Mouse (Mus musculus) liver, embryonic 15.5 days (tissue): ENCODE measurements around the gene Gpr141. TPM values are rescaled to one million over a fixed set of nuclear protein-coding genes. Genes with fewer than 3 reads are reported as not detected.
"Not testable (repeated sequence)": the region's sequence is repeated elsewhere in the genome, so short reads cannot be mapped to it uniquely, and the experiment has no call there.

Experiments used
- ATAC-seq: fragments of 200-750 bp; cut with Nextera tagmentation; 2 replicates; pipeline ENCODE4 v1.8.0; 2017; ENCODE audit warnings: moderate number of reproducible peaks, mild to moderate bottlenecking, moderate library complexity; ENCODE audit not compliant: insufficient read depth
- H3K27ac ChIP-seq: fragments of 300-500 bp; sonication (generic); replicated peaks from 2 replicates; pipeline ENCODE4 v1.5.1; 2015; ENCODE audit warnings: mild to moderate bottlenecking, inconsistent platforms
- H3K27me3 ChIP-seq: fragments of 300-500 bp; sonication (generic); 2 replicates; pipeline ENCODE4 v1.6.1; 2015; ENCODE audit warnings: mild to moderate bottlenecking, inconsistent platforms
- H3K36me3 ChIP-seq: fragments of 300-500 bp; sonication (generic); replicated peaks from 2 replicates; pipeline ENCODE4 v1.6.1; 2015; ENCODE audit warnings: moderate library complexity, mild to moderate bottlenecking, inconsistent platforms
- H3K4me1 ChIP-seq: fragments of 300-500 bp; sonication (generic); replicated peaks from 2 replicates; pipeline ENCODE4 v1.6.1; 2015; ENCODE audit warnings: inconsistent platforms
- H3K4me2 ChIP-seq: fragments of 300-500 bp; sonication (generic); 2 replicates; pipeline ENCODE4 v1.6.1; 2015; ENCODE audit warnings: moderate library complexity, mild to moderate bottlenecking, inconsistent platforms
- H3K4me3 ChIP-seq: fragments of 300-500 bp; sonication (generic); replicated peaks from 2 replicates; pipeline ENCODE4 v1.5.1; 2015; ENCODE audit warnings: mild to moderate bottlenecking, inconsistent platforms
- H3K9ac ChIP-seq: fragments of 300-500 bp; sonication (generic); 2 replicates; pipeline ENCODE4 v1.6.1; 2015; ENCODE audit warnings: moderate library complexity, mild to moderate bottlenecking, inconsistent platforms
- H3K9me3 ChIP-seq: fragments of 300-500 bp; sonication (generic); replicated peaks from 2 replicates; pipeline ENCODE4 v1.6.1; 2016; ENCODE audit warnings: inconsistent platforms
- WGBS: fragments of 180-500 bp; shearing (Covaris S2); methylation state at CpG from one replicate; pipeline ENCODE4 v1.1.7; 2015; ENCODE audit warnings: mixed read lengths; ENCODE audit not compliant: insufficient replicate concordance; 5-methylcytosine and 5-hydroxymethylcytosine counted together
- polyA plus RNA-seq: library from polyadenylated mRNA; unstranded; fragments of >200 nt; fragmentation: Nextera tagmentation; extraction: Ambion mirVana; gene quantifications from 2 replicates; pipeline ENCODE4 v1.2.1, GENCODE M21; 2015

Gene Gpr141
- polyA plus RNA-seq, 1 experiment from 2014 or later: 4.5 TPM

- ATAC-seq: no peak
- H3K4me2 ChIP-seq: no peak overlapping the region
- no peaks in the 10 kb centered on the region for H3K4me1 ChIP-seq
- 45% methylated on average over 2 of the region's 2 CpGs for WGBS
- no peak overlapping the region for H3K4me3 ChIP-seq
- no peak overlapping the region for H3K27ac ChIP-seq
- no peaks in the 10 kb centered on the region for H3K27me3 ChIP-seq
- no peak overlapping the region for H3K9ac ChIP-seq
- no peaks in the 10 kb centered on the region for H3K9me3 ChIP-seq
- H3K36me3 ChIP-seq: no peaks in the 10 kb centered on the region
These were observed 4.8 kb downstream of the Gpr141 start for GRCm38 (mm10) chr13:19819243-19819642.

GRCm38 (mm10) chr13:19794942-19795341 is 29.1 kb downstream of the Gpr141 start:
- 69% methylated on average over 3 of the region's 3 CpGs for WGBS
- Histone ChIP-seq H3K4me1 (no peaks in the 10 kb centered on the region), H3K36me3 (no peaks in the 10 kb centered on the region), H3K27me3 (no peaks in the 10 kb centered on the region), H3K4me3 (no peak overlapping the region), H3K9me3 (no peaks in the 10 kb centered on the region), H3K9ac (no peak overlapping the region), H3K4me2 (no peak overlapping the region), H3K27ac (no peak overlapping the region)
- no peak for ATAC-seq

GRCm38 (mm10) chr13:19794486-19794885 is 29.6 kb downstream of the Gpr141 start:
- Histone ChIP-seq H3K4me2 (no peak overlapping the region), H3K4me3 (no peak overlapping the region), H3K27ac (0 out of 2 replicates have a peak overlapping the region, but pooled peaks have one; percentile 29), H3K36me3 (no peaks in the 10 kb centered on the region), H3K27me3 (no peaks in the 10 kb centered on the region), H3K9me3 (no peaks in the 10 kb centered on the region), H3K9ac (no peak overlapping the region), H3K4me1 (no peaks in the 10 kb centered on the region)
- WGBS: 40% methylated on average over 6 of the region's 6 CpGs
- ATAC-seq: no peak

- Histone ChIP-seq H3K27me3 (no peaks in the 10 kb centered on the region), H3K9me3 (no peaks in the 10 kb centered on the region), H3K4me2 (no peak overlapping the region), H3K4me3 (no peak overlapping the region), H3K4me1 (no peaks in the 10 kb centered on the region), H3K36me3 (no peaks in the 10 kb centered on the region), H3K27ac (no peak overlapping the region), H3K9ac (no peak overlapping the region)
- 51% methylated on average over 4 of the region's 4 CpGs for WGBS
- no peak for ATAC-seq
These were observed 30.3 kb downstream of the Gpr141 start for GRCm38 (mm10) chr13:19793761-19794160.

- not testable (repeated sequence) for H3K9me3 ChIP-seq, ATAC-seq, H3K27ac ChIP-seq, H3K4me1 ChIP-seq, H3K27me3 ChIP-seq, H3K9ac ChIP-seq, H3K4me2 ChIP-seq, H3K36me3 ChIP-seq, H3K4me3 ChIP-seq
- WGBS: 9% methylated on average over 1 of the region's 1 CpGs
These were observed 36.1 kb downstream of the Gpr141 start for GRCm38 (mm10) chr13:19787946-19788345.

- no peak overlapping the region for H3K27ac ChIP-seq
- no peak overlapping the region for H3K4me3 ChIP-seq
- no peak for ATAC-seq
- H3K9ac ChIP-seq: no peak overlapping the region
- H3K36me3 ChIP-seq: no peaks in the 10 kb centered on the region
- WGBS: 42% methylated on average over 1 of the region's 1 CpGs
- H3K27me3 ChIP-seq: no peaks in the 10 kb centered on the region
- no peak overlapping the region for H3K4me2 ChIP-seq
- no peaks in the 10 kb centered on the region for H3K4me1 ChIP-seq
- H3K9me3 ChIP-seq: no peaks in the 10 kb centered on the region
These were observed 53.9 kb downstream of the Gpr141 start for GRCm38 (mm10) chr13:19770163-19770562.

- Histone ChIP-seq H3K9ac (no peak overlapping the region), H3K4me3 (no peak overlapping the region), H3K4me2 (no peak overlapping the region), H3K4me1 (no peaks in the 10 kb centered on the region), H3K27me3 (no peaks in the 10 kb centered on the region), H3K36me3 (no peaks in the 10 kb centered on the region), H3K9me3 (no peaks in the 10 kb centered on the region), H3K27ac (no peak overlapping the region)
- 44% methylated on average over 2 of the region's 2 CpGs for WGBS
- ATAC-seq: no peak
These were observed 56.9 kb downstream of the Gpr141 start for GRCm38 (mm10) chr13:19767202-19767601.

GRCm38 (mm10) chr13:19764276-19764675 is 59.8 kb downstream of the Gpr141 start:
- no peaks in the 10 kb centered on the region for H3K4me1 ChIP-seq
- no peak overlapping the region for H3K4me3 ChIP-seq
- no peak overlapping the region for H3K27ac ChIP-seq
- 69% methylated on average over 4 of the region's 4 CpGs for WGBS
- no peaks in the 10 kb centered on the region for H3K36me3 ChIP-seq
- no peaks in the 10 kb centered on the region for H3K27me3 ChIP-seq
- no peaks in the 10 kb centered on the region for H3K9me3 ChIP-seq
- H3K9ac ChIP-seq: no peak overlapping the region
- H3K4me2 ChIP-seq: no peak overlapping the region
- no peak for ATAC-seq

- no peak overlapping the region for H3K4me3 ChIP-seq
- no peak overlapping the region for H3K4me2 ChIP-seq
- no peaks in the 10 kb centered on the region for H3K9me3 ChIP-seq
- no peak overlapping the region for H3K9ac ChIP-seq
- no peaks in the 10 kb centered on the region for H3K27me3 ChIP-seq
- no peak overlapping the region for H3K27ac ChIP-seq
- H3K4me1 ChIP-seq: no peaks in the 10 kb centered on the region
- ATAC-seq: no peak
- H3K36me3 ChIP-seq: no peaks in the 10 kb centered on the region
- WGBS: 81% methylated on average over 1 of the region's 1 CpGs
These were observed 60.8 kb downstream of the Gpr141 start for GRCm38 (mm10) chr13:19763211-19763610.

GRCm38 (mm10) chr13:19745741-19746140 is 78.3 kb downstream of the Gpr141 start:
- no peaks in the 10 kb centered on the region for H3K9me3 ChIP-seq
- WGBS: 37% methylated on average over 2 of the region's 2 CpGs
- H3K27ac ChIP-seq: no peak overlapping the region
- H3K27me3 ChIP-seq: no peaks in the 10 kb centered on the region
- no peak overlapping the region for H3K4me3 ChIP-seq
- H3K4me2 ChIP-seq: no peak overlapping the region
- no peaks in the 10 kb centered on the region for H3K36me3 ChIP-seq
- no peaks in the 10 kb centered on the region for H3K4me1 ChIP-seq
- no peak for ATAC-seq
- H3K9ac ChIP-seq: no peak overlapping the region

- ATAC-seq: no peak
- Histone ChIP-seq H3K9ac (no peak overlapping the region), H3K36me3 (no peaks in the 10 kb centered on the region), H3K27ac (no peak overlapping the region), H3K27me3 (no peaks in the 10 kb centered on the region), H3K4me2 (no peak overlapping the region), H3K4me1 (no peaks in the 10 kb centered on the region), H3K4me3 (no peak overlapping the region), H3K9me3 (no peaks in the 10 kb centered on the region)
- WGBS: 81% methylated on average over 5 of the region's 5 CpGs
These were observed 79.5 kb downstream of the Gpr141 start for GRCm38 (mm10) chr13:19744536-19744935.

- Histone ChIP-seq H3K4me3 (no peak overlapping the region), H3K4me2 (no peak overlapping the region), H3K27me3 (no peaks in the 10 kb centered on the region), H3K36me3 (no peaks in the 10 kb centered on the region), H3K9ac (no peak overlapping the region), H3K4me1 (no peaks in the 10 kb centered on the region), H3K27ac (no peak overlapping the region), H3K9me3 (no peaks in the 10 kb centered on the region)
- 73% methylated on average over 5 of the region's 5 CpGs for WGBS
- ATAC-seq: no peak
These were observed 89.5 kb downstream of the Gpr141 start for GRCm38 (mm10) chr13:19734597-19734996.
